Mouse (Mus musculus): ENCODE measurements around the gene Klhdc3. TPM values are rescaled to one million over a fixed set of nuclear protein-coding genes. Genes with fewer than 3 reads are reported as not detected.
A peak's percentile ranks its signal among the peaks of the same experiment; 100 is the strongest.

Gene Klhdc3
- 100 to 1,000 TPM; 200 to 204 TPM for total RNA-seq (2021)
- long read RNA-seq, experiment 1, transcript Klhdc3-201 (12 exons, 2,100 nt), result major isoform, 205 of 275 reads
- long read RNA-seq, experiment 1, transcript Klhdc3-202 (11 exons, 1,954 nt), result minor isoform, 36 of 275 reads
- long read RNA-seq, experiment 1, partial matches to known transcripts, result 23 of 275 reads
- long read RNA-seq, experiment 1, other reads (novel, unspliced or antisense), result 11 of 275 reads
- long read RNA-seq, experiment 2, transcript Klhdc3-201 (12 exons, 2,100 nt), result major isoform, 174 of 247 reads
- long read RNA-seq, experiment 2, transcript Klhdc3-202 (11 exons, 1,954 nt), result minor isoform, 36 of 247 reads
- long read RNA-seq, experiment 2, partial matches to known transcripts, result 24 of 247 reads
- long read RNA-seq, experiment 2, other reads (novel, unspliced or antisense), result 13 of 247 reads

DNA sequence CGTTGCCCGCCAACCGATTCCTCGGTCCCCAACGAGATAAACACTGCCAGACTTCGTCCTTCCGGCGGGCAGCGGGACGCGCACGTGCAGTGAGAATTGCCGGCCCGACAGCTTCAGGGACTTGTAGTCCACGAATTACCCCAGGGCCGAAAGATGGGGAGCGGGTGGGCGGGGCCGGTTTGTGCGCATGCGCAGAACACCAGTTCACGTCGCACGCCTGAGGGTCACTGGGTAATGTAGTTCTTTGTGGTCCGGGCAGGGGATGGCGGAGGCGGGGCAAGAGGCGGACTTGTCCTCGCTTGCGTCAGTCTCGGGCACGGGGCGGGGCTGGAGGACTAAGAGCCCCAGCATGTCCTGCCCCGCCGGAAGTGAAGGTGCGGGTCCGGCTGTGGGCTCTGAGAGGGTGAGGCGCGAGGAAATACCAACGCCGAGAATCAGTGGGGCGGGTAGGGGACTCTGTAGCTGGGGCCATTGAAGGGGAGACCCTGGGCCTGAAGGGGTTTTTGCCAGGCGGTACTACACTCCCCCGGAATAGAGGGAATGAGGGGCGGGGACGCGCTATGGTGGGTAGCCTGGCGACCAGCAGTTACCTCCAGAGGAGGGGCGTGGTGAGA lies at the start of gene Klhdc3:
TSS of gene Klhdc3 (minus strand) at position 155 of the 614 bp plus-strand sequence.
- peak; percentile 97 to 98 for DNase-seq (ENCODE audit: low spot score in 2 of 2)
- intact Hi-C loops (cut with DNase I), result no loop called here

DNA sequence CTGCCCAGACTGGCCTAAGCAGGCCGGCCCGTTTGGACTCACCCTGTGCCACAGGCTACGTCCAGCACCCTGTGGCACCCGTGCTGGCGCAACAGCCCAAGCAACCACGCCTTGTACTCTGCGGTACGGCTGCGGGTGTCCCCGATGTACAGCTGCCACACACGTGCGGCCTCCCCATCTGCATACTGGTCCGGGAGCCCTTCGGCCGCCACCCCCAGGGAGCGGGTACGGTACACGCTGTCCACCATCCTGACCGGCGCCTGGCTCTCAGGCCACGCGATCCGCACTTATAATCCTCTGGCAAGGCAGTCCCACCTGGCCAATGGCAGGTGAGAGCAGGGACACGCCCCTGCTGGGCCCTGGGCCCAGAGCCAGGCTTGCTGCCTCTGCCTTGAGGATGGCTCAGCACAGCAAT lies 48.2 kb upstream of the Klhdc3 start, which contains the start of gene Gnmt:
TSS of gene Gnmt (minus strand) at position 265 of the 415 bp plus-strand sequence.
- no peak for DNase-seq (ENCODE audit: low spot score in 2 of 2)
- intact Hi-C loops (cut with DNase I), result no loop called here

GRCm38 (mm10) chr17:46728496-46728895 lies 47.8 kb upstream of the Klhdc3 start:
- DNase-seq (ENCODE audit: low spot score in 2 of 2), result no peak
- intact Hi-C loops (cut with DNase I), result no loop called here

DNA sequence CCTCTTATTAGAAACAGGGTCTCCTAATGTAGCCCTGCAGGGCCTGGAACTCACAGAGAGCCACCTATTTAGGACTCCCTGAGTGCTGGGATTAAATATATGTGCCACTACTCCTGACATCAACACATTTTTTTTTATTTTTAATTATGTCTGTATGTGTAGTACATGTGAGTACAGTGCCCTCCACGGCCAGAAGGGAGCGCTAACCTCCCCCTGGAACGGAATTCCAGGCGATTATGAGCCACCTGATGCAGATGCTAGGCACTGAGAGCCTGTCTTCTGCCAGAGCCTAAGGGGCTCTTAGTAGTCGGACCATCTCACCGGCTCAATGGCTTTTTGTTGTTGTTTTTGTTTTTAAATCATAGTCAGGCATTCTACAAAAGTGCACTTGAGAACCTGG lies 47.3 kb upstream of the Klhdc3 start:
- intact Hi-C loops (cut with DNase I), result no loop called here

GRCm38 (mm10) chr17:46727271-46727670 lies 46.6 kb upstream of the Klhdc3 start:
- no peak for DNase-seq (ENCODE audit: low spot score in 2 of 2)
- intact Hi-C loops (cut with DNase I), result no loop called here

More for the DNA sequence above, 47.3 kb upstream of the Klhdc3 start:
- no peak for DNase-seq (ENCODE audit: low spot score in 2 of 2)

GRCm38 (mm10) chr17:46725731-46726645 lies 45.3 kb upstream of the Klhdc3 start:
- DNase-seq (ENCODE audit: low spot score in 2 of 2), result no peak
- intact Hi-C loops (cut with DNase I), result no loop called here

GRCm38 (mm10) chr17:46725273-46725672 lies 44.6 kb upstream of the Klhdc3 start:
- DNase-seq (ENCODE audit: low spot score in 2 of 2), result no peak
- intact Hi-C loops (cut with DNase I), result no loop called here

- intact Hi-C loops (cut with DNase I), result no loop called here
- no peak for DNase-seq (ENCODE audit: low spot score in 2 of 2)
Observed at GRCm38 (mm10) chr17:46724477-46725084, 43.9 kb upstream of the Klhdc3 start.

GRCm38 (mm10) chr17:46721077-46721476 lies 40.4 kb upstream of the Klhdc3 start:
- intact Hi-C loops (cut with DNase I), result no loop called here
- DNase-seq (ENCODE audit: low spot score in 2 of 2), result no peak

GRCm38 (mm10) chr17:46714756-46715481 lies 34.2 kb upstream of the Klhdc3 start:
- DNase-seq (ENCODE audit: low spot score in 2 of 2), result peak in 1 of 2 experiments; percentile 27
- intact Hi-C loops (cut with DNase I), result no loop called here

DNA sequence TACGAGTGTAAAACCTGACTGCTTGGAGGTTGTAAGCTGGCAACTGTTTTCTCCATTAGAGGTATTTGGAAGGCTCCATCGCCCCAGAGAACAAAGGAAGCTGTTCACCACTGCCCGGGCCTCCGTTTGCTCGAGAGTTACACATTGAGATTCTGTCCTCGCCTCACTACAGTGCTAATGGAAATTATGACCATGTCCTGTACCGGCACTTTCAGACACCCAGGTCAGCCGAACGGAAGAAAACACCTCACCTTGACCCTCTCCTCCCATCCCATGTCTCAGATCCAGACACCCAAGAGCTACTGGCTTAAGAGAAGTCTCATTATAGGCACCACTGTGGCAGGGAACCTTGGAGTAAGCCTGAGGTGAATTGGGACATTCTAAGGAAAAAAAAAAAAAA lies 33.1 kb upstream of the Klhdc3 start:
- intact Hi-C loops (cut with DNase I), result loop anchor here (2.0 kb wide), 1 partner anchor 59 kb away; the partner anchor contains the start of gene 2310039H08Rik
- DNase-seq (ENCODE audit: low spot score in 2 of 2), result no peak

GRCm38 (mm10) chr17:46712442-46712841 lies 31.7 kb upstream of the Klhdc3 start:
- intact Hi-C loops (cut with DNase I), result loop anchor here (2.0 kb wide), 1 partner anchor 60 kb away; the partner anchor contains the start of gene 2310039H08Rik
- DNase-seq (ENCODE audit: low spot score in 2 of 2), result no peak

DNA sequence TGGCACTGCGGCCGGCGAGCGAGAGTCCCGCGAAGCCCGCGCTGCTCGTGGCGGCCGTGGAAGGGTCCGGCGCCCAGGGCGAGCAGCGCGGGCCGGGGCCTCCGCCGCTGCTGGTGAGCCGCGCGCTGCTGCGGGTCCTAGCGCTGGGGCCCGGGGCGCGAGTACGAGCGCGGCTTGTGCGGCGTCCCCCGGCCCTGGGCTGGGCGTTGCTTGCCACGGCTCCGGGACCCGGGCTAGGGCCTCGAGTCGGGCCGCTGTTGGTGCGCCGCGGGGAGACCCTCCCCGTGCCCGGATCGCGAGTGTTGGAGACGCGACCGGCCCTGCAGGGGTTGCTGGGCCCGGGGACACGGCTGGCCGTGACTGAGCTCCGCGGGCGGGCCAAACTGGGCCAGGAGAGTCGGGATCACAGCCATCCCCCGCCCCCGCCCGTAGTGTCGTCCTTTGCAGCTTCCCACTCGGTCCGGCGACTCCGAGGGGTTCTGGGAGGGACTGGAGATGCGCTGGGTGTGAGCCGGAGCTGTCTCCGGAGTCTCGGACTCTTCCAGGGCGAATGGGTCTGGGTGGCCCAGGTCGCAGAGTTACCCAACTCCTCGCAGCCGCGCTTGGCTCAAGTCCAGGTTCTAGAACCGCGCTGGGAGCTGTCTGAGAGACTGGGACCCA lies 31.0 kb upstream of the Klhdc3 start:
- DNase-seq (ENCODE audit: low spot score in 2 of 2), result peak; percentile 26 to 28
- intact Hi-C loops (cut with DNase I), result loop anchor here (2.0 kb wide), 1 partner anchor 61 kb away; the partner anchor contains the start of gene 2310039H08Rik

DNA sequence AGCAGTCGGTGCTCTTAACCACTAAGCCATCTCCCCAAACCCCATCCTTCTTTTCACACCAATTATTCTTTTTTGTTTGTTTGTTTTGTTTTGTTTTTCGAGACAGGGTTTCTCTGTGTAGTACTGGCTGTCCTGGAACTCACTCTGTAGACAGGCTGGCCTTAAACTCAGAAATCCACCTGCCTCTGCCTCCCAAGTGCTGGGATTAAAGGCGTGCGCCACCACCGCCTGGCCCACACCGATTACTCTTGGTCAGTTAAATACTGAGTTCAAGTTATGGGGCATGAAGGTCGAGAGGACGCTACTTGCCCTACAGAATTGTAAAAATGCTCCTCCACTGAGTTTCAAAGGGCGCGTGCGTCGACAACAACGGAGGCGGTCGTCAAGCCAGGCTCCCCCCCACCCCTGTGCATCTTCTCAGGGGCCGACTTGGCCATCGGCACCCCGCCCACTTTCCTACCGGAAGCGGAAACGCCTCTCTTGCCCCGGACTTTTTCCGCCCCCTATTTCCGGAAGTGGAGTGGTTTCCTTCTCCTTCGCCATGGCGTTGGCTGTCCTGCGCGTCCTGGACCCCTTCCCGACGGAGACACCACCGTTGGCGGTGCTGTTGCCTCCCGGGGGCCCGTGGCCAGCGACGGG lies 30.4 kb upstream of the Klhdc3 start, which contains the start of gene Pex6:
TSS of gene Pex6 (plus strand) at position 505 of the 639 bp plus-strand sequence.
- intact Hi-C loops (cut with DNase I), result no loop called here
- peak; percentile 91 to 93 for DNase-seq (ENCODE audit: low spot score in 2 of 2)

DNA sequence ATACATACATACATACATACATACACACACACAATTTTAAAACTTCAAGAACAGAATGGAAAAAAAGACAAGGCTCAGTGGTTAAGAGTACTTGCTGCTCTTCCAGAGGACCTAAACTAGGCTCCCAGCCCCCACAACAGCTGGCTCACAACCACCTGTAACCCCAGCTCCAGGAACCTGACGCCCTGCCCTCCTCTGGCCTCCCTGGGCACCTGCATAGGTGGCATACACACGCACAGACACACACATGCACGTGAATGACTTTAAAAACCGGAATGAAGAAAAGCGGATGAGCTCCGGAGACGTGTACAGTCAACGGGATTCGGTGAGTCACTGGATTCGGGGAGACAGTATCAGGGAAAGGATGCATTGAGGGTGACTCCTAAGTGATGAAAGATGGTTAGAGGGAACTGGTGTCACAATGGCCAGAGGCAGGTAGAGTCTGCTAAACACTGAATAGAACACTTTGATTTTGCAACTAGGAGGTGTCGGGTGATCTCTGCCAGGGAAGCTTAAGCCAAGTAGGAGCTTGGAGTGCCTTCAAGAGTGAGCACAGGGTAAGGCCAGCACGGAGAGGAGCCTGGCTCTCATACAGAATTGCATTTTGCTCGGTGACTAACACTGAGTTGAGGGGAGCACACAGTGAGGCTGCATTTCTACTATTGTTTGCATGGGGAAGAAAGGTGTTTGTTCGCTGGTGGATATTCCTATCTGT lies 25.8 kb upstream of the Klhdc3 start:
- no peak for DNase-seq (ENCODE audit: low spot score in 2 of 2)
- intact Hi-C loops (cut with DNase I), result no loop called here

DNA sequence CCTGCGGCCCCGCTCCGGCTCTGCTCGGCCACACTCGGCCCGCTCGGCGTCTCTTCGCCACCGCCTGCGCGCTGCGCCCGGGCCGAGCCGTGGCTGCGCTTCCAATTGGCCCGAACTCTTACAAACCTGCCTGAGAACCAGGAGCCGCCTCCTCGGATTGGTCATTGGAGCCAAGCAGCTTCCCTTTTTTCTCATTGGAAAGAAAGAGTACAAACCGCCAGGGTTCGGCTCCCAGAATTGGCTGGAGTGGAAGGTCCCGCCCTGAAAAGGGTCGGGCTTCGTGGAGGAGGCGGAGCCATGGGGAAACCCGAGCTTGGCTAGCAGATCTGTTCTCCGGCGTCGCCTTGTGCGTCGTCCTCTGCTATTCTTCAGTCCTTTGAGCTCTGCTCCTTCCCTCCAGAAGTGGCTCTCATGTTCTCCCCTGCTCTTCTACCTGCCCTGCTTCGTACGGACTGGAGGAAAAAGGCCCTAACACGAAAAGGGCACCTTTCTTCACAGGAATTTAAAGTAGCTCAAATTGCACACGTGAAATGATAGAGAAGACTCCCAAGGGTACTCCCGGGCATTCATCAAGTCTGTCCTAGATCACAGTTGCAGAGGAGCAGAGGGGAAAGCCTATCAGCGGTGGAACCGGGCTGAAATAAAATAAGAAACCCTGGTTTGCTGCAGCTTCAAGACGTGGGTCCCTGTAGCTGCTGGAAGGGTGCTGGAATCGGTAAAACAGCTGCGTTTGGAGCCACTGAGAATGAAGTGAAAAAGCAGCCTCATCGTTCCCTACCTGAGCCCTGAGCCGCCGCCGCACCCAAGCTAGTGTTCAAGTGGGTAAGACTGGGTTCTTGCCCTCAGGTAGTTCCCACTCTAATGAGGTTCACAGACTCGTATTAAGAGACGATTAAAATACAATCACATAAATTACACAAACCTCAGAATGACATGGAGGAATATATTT lies 24.4 kb upstream of the Klhdc3 start, which contains the start of gene Ppp2r5d:
TSS of gene Ppp2r5d (minus strand) at position 225 of the 949 bp plus-strand sequence.
- intact Hi-C loops (cut with DNase I), result no loop called here
- DNase-seq (ENCODE audit: low spot score in 2 of 2), result peak; percentile 97 to 99
